Mouse (Mus musculus) ES-Bruce4 (cell line): Measurements from ENCODE around the gene Tmem104. TPM values are rescaled to one million over a fixed set of nuclear protein-coding genes. Genes with fewer than 3 reads are reported as not detected.

Experiments
- H3K27ac ChIP-seq: 2 replicates; pipeline ENCODE4 v1.5.1; 2012; ENCODE audit warnings: low read length, inconsistent platforms; ENCODE audit not compliant: insufficient read depth
- H3K27me3 ChIP-seq: 2 replicates; pipeline ENCODE4 v1.6.1; 2012; ENCODE audit warnings: mild to moderate bottlenecking, low read length, inconsistent platforms; ENCODE audit not compliant: control insufficient read depth, poor library complexity, insufficient read depth, severe bottlenecking
- H3K36me3 ChIP-seq: 2 replicates; pipeline ENCODE4 v1.6.1; 2012; ENCODE audit warnings: inconsistent platforms, mild to moderate bottlenecking, low read length, moderate library complexity; ENCODE audit not compliant: control insufficient read depth, poor library complexity, insufficient read depth, severe bottlenecking
- H3K4me1 ChIP-seq: one replicate; pipeline ENCODE4 v1.8.1; 2011; ENCODE audit warnings: low read length; ENCODE audit not compliant: control insufficient read depth, insufficient read depth
- H3K4me3 ChIP-seq: 2 replicates; pipeline ENCODE4 v1.5.1; 2011; ENCODE audit warnings: low read depth, mild to moderate bottlenecking, low read length
- H3K9ac ChIP-seq: 2 replicates; pipeline ENCODE4 v1.6.1; 2012; ENCODE audit warnings: low read depth, mild to moderate bottlenecking, inconsistent platforms; ENCODE audit not compliant: poor library complexity, severe bottlenecking
- H3K9me3 ChIP-seq: replicated peaks from 2 replicates; pipeline ENCODE4 v1.6.1; 2012; ENCODE audit warnings: mild to moderate bottlenecking, low read length, inconsistent platforms; ENCODE audit not compliant: control insufficient read depth, poor library complexity, insufficient read depth, severe bottlenecking
- CTCF ChIP-seq: IDR thresholded peaks from one replicate; pipeline ENCODE4 v1.8.1; 2011; ENCODE audit warnings: low read depth, low read length
- EP300 ChIP-seq: IDR thresholded peaks from 2 replicates; pipeline ENCODE4 v1.6.1; 2011; ENCODE audit warnings: low read depth, low read length; ENCODE audit not compliant: insufficient read depth
- POLR2A ChIP-seq: IDR thresholded peaks from one replicate; pipeline ENCODE4 v1.8.1; 2011; ENCODE audit warnings: low read length; ENCODE audit not compliant: insufficient read depth
- polyA plus RNA-seq: library from polyadenylated mRNA; stranded (reverse); fragments of >200 nt; gene quantifications from 2 replicates; pipeline ENCODE4 v1.2.4, GENCODE M21; 2011; ENCODE audit warnings: low read depth; ENCODE audit not compliant: missing spikeins, insufficient read depth, insufficient read length

Tmem104 gene
- polyA plus RNA-seq, 1 experiment = 8.0 TPM

DNA sequence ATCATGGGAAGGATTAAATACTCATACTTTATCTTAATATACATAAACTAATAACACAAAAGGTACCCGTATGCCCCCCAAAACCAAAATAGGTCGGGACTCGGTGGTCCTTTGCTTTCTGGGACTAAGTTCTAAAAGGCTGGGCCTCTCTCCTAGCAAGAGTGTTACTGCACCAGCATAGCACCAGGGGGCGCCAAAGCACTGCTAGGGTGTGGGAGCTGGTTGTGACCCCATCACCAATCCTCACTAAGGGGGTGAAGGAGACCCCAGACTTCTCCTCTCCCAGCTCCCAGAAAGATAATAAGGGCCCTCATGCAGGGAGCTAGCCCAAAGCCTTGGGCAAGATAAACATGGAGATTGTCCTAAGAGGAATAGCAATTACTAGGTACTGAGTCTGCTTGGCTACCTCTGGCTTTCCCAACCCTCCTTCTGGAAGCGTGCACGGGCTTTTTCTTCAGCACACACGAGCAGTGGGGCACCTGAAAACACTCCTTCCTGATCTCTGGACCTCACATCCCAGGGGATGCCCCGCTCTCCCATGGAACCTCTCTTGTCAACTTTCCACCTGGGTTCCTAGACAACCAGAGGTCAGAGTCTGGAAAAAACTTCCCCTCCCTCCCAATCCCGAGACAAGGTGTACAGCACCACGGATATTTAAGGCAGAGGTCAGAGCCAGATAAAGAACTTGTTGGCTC is 26.3 kb upstream of the Tmem104 start:
- peaks cover 4% of the 10 kb centered on the region for H3K4me1 ChIP-seq
- no peak for TF ChIP-seq EP300
- no peak for TF ChIP-seq POLR2A
- TF ChIP-seq CTCF = peak; percentile 93
- no peaks in the 10 kb centered on the region for H3K27me3 ChIP-seq
- no peak overlapping the region for H3K4me3 ChIP-seq
- no peak overlapping the region for H3K27ac ChIP-seq
- no peaks in the 10 kb centered on the region for H3K36me3 ChIP-seq
- H3K9me3 ChIP-seq = no peaks in the 10 kb centered on the region
- no peak overlapping the region for H3K9ac ChIP-seq

DNA sequence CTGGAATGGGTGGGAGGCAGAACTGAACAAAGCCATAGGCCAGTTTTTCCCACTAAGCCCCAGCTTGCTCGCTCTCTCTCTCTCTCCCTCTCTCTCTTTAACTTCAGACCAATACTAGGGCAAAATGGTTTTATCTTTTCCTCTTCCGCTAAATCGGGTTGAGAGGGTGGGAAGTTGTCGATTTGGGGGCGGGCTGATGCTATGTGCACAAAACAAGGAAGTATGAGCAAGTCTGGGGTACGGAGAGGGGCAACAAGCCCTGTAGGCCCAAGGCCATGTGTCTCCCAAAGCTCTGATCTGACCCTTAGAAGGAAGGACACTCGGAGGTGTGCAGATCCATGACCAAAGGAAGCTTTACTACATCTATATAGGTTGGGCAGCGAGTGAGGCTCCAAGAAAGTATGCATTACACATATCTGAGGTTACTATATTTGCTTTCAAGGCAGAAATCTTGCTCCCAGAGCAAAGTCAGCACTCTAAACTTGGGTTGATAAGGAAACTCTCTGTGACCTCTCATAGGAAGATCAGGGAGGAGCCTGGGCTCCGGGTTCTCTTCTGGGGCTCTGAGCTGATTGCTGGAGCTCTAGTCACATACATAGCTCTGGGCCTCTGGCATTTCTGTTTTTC is 25.6 kb upstream of the Tmem104 start:
- H3K4me3 ChIP-seq = no peak overlapping the region
- no peaks in the 10 kb centered on the region for H3K36me3 ChIP-seq
- no peaks in the 10 kb centered on the region for H3K27me3 ChIP-seq
- no peaks in the 10 kb centered on the region for H3K9me3 ChIP-seq
- TF ChIP-seq CTCF (no peak), EP300 (no peak)
- no peak overlapping the region for H3K9ac ChIP-seq
- peaks cover 4% of the 10 kb centered on the region for H3K4me1 ChIP-seq
- no peak overlapping the region for H3K27ac ChIP-seq

DNA sequence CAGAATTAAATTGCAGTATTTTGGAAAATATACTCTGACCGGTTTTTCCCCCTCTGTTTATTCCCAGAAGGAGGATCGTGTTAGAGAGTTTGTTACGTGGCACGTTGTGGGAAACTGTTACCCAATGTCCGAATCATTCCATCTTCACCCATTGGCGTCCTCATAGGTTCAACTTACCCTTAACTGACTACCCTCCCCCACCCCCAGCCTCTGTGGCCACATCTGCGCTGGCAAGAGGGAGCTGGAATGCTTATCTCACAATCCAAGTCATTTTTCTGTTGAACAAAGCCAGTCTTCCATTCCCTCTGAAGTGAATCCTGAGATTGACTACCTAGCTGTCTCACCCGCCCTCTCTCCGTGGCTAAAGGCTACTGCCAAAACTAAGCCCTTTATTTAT is 25.1 kb upstream of the Tmem104 start:
- Histone ChIP-seq H3K9ac (peak overlapping the region; percentile 42; the same call in 1 of the 2 replicates), H3K36me3 (no peaks in the 10 kb centered on the region), H3K27me3 (no peaks in the 10 kb centered on the region), H3K4me3 (no peak overlapping the region), H3K9me3 (no peaks in the 10 kb centered on the region), H3K27ac (no peak overlapping the region), H3K4me1 (peaks cover 4% of the 10 kb centered on the region)
- TF ChIP-seq EP300 (no peak), CTCF (no peak), POLR2A (no peak)

DNA sequence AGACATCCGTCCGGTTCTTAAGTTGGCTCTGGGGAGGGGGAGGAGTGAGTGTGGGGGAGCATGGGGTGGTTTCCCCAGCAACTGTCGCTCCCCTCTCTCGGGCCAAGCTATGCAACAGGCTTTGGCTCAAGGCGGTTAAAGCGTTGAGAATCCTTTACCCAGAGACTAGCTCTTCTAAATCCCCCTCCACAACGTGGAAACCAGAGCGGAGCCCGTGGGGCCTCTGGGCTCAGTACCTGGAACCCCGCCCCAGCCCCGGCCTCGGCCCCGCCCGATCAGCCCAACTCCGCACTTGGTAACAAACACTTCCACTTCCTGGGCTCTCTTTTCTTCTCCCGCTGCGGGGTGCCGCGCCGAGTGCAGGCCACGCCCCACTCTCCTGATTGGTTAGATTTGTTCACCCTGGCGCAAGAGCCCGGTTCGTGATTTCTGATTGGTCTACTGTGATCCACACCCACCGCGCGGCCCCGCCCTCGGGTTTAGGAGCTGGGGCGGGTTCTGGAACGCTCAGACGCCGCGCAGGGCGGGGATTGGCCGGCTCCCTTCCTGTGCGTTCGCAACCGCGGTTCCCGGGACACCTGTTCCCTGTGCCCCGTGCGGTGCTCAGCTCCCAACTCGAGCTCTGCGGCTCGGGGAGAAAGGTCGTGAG is 24.3 kb upstream of the Tmem104 start, which contains the start of gene Slc9a3r1:
TSS of gene Slc9a3r1 (plus strand) at position 510 of the 649 bp plus-strand sequence.
- Histone ChIP-seq H3K4me3 (peak within 1 kb of the TSS; percentile 95), H3K4me1 (peaks cover 4% of the 10 kb centered on the region), H3K9me3 (no peaks in the 10 kb centered on the region), H3K36me3 (no peaks in the 10 kb centered on the region), H3K27ac (no peak within 1 kb of the TSS; the same call in 1 of the 2 replicates), H3K9ac (peak within 1 kb of the TSS; percentile 83), H3K27me3 (no peaks in the 10 kb centered on the region)
- peak; percentile 87 for TF ChIP-seq POLR2A
- TF ChIP-seq CTCF = no peak

DNA sequence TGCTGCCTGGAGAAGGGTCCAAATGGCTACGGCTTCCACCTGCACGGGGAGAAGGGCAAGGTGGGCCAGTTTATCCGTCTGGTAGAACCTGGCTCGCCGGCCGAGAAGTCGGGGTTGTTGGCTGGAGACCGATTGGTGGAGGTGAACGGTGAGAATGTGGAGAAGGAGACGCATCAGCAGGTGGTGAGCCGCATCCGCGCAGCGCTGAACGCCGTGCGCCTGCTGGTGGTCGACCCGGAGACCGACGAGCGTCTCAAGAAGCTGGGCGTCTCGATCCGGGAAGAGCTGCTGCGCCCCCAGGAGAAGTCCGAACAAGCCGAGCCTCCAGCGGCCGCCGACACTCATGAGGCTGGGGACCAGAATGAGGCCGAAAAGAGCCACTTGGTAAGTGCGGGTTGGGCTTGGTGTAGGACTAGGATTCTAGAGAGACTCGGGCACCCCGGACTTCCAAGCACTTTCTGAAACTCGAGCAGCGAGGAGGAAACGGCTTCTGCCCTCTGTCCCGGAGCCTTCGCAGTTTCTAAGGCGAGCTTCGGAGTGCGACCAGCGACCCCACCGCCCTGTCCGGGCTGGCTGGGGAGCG is 23.6 kb upstream of the Tmem104 start:
- H3K27ac ChIP-seq = no peak overlapping the region
- peaks cover 4% of the 10 kb centered on the region for H3K4me1 ChIP-seq
- H3K9me3 ChIP-seq = no peaks in the 10 kb centered on the region
- no peaks in the 10 kb centered on the region for H3K36me3 ChIP-seq
- peak overlapping the region; percentile 95 for H3K4me3 ChIP-seq
- no peak for TF ChIP-seq EP300
- no peak for TF ChIP-seq POLR2A
- no peak for TF ChIP-seq CTCF
- peak overlapping the region; percentile 83 for H3K9ac ChIP-seq
- no peaks in the 10 kb centered on the region for H3K27me3 ChIP-seq
